Mouse (Mus musculus): ENCODE data around the gene Anapc13.

Anapc13 gene

GRCm38 (mm10) chr9:102625983-102626838 lies at the start of gene Anapc13, which contains the start of gene Cep63:
Gene Anapc13, plus strand, starts transcription at chr9:102626296.
Gene Cep63, minus strand, starts transcription at chr9:102626534.
- DNase-seq (ENCODE audit: low spot score in 2 of 2) = peak; percentile 97 to 98

- DNase-seq (ENCODE audit: low spot score in 2 of 2) = no peak
These were observed 48.6 kb upstream of the Anapc13 start for GRCm38 (mm10) chr9:102577480-102577879.

DNA sequence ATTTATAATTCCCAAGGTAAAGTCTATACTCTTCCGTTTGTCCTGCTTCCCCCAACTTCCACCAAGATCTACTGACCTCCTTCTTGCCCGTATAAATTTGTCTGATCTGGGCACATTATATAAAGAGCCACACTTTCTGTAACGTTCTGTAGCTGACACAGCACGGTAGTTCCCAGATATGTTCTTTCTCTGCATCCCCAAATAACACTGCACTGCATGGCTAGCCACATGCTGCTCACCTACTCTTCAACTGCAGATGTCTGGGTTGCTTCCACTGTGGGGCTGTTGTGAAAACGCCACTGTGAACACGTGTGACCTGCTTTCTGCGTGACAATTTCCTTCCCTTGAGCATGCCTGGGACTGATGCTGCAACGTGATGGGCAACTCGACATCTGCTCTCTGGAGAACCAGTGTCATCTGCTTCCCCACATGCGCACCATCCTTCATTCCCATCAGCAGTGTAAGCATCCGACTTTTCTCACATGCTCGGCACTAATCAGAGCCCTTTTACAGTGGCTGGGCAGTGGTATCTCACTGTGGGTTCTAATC lies 44.1 kb upstream of the Anapc13 start:
- peak; percentile 12 to 19 for DNase-seq (ENCODE audit: low spot score in 2 of 2)

DNA sequence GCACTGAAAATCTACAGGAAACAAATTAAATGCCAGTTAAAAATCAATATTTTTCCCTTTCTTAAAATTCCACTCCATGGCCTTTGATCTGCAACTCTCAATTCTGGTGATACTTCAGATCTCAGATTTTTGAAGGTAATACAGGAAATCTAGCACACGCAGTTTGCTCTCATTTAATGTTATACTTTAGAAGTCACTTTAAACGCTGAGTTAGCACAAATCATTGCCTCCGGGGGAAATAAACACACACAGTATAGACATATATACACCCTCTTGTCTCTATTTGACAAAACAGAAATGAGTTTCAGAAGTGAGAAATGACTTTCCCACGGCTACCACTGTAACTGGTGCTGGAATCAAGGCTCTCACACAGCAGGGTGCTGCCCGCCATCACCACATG lies 38.7 kb upstream of the Anapc13 start:
- DNase-seq (ENCODE audit: low spot score in 2 of 2) = no peak

DNA sequence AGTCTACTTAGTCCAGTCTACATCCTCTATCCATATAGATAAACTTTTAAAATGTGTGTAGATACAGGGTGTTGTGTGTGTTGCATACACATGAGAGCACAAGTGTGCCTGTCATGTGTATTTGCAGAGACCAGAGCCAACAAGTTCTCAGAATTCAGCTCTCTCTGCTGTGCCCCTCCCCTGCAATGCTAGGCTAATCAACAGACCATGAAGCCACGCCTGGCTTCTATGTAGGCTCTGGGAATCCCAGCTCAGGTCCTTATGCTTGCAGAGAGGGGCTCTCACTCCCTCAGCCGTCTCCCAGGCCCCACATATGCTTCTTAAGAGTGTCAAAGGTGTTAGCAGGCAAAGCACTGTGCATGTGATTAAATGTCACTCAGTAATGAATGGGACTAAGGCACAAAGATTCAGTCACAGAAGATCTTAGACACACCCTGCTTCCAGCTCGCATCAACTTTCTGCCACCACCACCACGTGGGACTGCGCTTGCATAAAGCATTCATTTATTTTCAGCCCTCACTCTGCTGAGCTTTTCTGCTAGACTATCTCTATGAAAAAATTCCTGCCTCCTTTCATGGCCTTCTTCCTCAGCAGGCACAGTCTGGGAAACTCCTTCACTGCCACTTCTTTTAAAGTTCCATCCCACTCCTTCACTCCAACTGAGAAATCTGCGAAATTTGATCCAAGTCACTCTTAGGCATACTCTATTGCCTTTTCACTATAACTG lies 31.3 kb upstream of the Anapc13 start:
- DNase-seq (ENCODE audit: low spot score in 2 of 2) = peak; percentile 21 to 23

DNA sequence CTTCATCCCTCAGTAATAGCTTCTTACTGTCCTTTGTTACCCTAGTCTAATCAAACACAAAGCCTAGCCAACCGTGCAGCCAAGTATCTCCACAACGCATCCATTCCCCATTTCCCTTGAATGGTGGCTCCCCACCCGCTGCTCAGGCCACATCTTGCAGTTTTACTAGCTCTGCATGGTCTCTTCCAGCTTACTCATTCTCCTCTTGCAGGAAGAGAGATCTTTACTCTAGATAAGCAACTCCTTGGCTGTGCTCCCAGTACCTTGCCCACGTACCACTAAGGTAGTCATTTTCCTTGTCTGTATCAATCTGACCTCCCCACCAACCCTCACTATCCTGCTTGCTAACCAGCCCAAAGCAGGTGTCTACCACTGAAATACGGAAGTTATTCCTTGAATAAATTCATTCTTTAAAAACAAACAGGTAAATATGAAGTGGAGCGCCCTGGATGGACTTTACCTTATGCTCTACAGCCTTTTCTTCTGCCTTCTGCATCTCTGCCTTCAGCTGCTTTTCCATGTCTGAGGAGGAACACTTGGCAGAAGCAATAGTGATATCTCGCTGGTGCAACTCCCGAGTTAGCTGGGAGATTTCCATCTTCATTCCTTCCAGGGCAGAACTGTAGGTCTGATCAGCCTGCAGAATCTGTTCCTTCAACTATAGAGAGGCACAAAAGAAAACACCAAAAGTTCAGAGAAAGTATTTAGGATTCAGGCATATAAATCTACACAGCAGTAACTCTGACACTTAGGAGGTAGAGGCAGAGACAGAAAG lies 30.2 kb upstream of the Anapc13 start:
- DNase-seq (ENCODE audit: low spot score in 2 of 2) = peak in 1 of 2 experiments; percentile 49

GRCm38 (mm10) chr9:102601187-102601586 lies 24.9 kb upstream of the Anapc13 start:
- no peak for DNase-seq (ENCODE audit: low spot score in 2 of 2)

- DNase-seq (ENCODE audit: low spot score in 2 of 2) = no peak
These were observed 24.4 kb upstream of the Anapc13 start for GRCm38 (mm10) chr9:102601666-102602065.

DNA sequence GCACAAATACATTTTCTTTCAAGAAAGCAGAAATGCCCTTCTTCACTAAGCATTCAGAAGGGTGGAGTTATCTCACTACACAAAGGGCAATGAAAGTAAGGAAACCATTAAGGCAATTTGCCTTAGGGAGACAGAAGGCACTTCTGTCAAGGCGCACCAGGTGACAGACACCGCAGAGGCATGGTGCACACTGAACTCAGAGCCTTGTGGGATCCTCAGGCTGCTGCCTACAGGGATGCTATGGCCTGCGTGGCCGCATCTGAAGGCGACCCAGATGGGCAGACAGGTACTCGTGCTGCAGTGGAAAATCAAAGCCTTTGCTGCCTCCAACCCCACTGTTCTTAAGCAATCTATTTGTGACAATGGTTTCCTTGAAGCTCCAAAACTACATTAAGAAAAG lies 20.9 kb upstream of the Anapc13 start:
- DNase-seq (ENCODE audit: low spot score in 2 of 2) = no peak

- no peak for DNase-seq (ENCODE audit: low spot score in 2 of 2)
These were observed 18.6 kb upstream of the Anapc13 start for GRCm38 (mm10) chr9:102607471-102607870.

GRCm38 (mm10) chr9:102609221-102609620 lies 16.9 kb upstream of the Anapc13 start:
- no peak for DNase-seq (ENCODE audit: low spot score in 2 of 2)

DNA sequence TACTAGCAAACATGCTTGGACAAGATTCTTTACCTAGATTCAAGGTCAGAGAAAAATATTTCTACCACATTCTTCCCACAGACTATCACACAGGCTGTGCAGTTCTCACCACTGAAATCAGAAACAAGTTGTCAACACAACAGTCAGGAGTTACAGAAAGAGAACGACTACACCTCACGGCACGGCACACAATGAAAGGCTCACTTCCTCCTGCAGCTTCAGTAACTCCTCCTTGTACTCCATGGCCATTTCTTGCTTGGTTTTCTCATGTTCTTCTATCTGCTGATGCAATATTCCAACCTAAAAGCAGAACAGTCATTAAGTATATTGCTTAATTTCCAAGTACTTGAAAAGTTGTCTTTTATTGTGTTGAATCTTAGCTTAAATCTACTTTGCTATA lies 11.0 kb upstream of the Anapc13 start:
- no peak for DNase-seq (ENCODE audit: low spot score in 2 of 2)

DNA sequence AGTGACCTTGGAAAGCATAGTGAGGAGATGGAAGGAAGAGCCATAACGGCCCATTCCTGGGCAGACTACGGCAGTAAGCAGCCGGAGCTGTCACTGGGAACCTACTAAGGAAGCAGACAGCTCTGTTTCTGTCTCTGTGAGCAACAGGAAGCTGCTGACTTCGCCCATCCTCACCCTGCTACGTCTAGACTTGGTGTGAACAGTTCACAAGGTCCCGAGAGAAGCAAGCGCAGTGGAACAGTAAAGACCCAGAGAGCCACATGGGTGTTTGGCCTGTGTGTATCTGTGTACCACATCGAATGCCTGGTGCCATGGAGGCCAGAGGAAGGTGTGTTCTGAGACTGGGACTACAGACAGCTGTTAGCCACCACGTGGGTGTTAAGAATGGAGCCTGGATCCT lies 9.8 kb upstream of the Anapc13 start:
- DNase-seq (ENCODE audit: low spot score in 2 of 2) = no peak

DNA sequence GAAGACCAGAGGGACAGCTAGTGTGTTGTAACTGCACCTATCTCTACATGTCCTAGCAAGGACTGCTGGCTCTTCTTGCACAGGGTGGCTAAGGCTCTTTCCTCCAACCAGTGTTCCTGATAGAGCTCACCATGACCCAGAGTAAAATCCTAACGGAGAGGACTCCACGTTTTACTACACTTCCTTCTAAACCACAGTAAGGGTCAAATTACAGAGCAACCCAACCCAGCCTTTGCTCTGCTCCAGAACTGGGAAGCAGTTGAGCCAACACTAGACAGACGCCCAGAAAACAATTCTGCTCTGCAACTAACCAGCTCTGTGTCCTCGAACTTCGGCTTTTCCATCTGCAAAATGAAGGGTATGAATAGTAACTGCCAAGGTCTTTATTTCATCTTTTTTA lies 4.7 kb upstream of the Anapc13 start:
- DNase-seq (ENCODE audit: low spot score in 2 of 2) = no peak

DNA sequence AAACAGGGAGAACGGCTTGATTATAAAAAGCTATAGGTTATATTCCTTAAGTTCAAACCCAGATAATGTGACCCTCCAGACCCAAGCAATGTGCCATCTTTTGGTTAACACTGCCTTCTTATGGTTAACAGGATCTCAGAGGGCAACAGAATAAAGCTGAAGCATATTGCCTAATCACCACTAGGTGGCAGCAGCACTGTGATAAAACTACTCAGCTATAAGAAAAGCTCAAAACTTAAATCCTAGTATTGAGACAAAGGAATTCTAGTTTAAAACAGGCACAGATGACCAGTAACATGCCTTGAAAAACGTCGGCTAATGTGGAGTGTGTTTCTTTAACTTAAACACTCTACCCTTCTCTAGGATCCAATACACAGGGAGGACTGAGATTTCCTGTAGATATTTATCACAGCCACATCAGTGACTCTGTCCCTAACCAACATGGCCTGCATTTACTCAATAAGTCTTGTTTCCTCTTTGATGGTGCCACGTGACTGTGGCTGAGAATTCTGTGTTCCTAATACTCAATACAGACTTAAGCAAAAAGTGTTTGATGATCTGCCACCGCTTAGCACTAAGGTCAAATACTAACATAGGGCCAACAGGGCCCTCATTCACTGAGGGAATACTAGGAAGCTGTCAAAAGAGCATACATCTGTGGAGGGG lies 3.8 kb upstream of the Anapc13 start:
- peak; percentile 58 for DNase-seq (ENCODE audit: low spot score in 2 of 2)

GRCm38 (mm10) chr9:102622876-102623275 lies 3.2 kb upstream of the Anapc13 start:
- no peak for DNase-seq (ENCODE audit: low spot score in 2 of 2)

DNA sequence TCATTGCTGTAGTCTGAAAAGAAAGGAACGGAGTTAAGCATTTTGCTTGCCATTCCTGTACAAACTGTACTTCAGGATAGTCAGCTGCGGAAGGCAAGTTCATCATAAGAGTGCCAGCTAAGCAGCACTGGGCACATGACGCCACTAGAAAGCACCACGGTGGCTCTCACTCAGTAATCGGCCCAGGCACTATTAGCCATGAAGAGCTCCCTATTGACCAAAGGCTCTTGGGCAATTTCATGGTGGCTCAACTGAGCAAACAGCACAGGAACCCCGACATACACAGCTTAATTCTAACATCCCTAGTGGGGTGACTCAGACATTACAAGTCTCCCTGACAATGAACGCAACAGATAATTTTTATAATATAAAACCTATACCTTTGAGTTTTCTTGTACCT lies 2.5 kb upstream of the Anapc13 start:
- DNase-seq (ENCODE audit: low spot score in 2 of 2) = no peak

DNA sequence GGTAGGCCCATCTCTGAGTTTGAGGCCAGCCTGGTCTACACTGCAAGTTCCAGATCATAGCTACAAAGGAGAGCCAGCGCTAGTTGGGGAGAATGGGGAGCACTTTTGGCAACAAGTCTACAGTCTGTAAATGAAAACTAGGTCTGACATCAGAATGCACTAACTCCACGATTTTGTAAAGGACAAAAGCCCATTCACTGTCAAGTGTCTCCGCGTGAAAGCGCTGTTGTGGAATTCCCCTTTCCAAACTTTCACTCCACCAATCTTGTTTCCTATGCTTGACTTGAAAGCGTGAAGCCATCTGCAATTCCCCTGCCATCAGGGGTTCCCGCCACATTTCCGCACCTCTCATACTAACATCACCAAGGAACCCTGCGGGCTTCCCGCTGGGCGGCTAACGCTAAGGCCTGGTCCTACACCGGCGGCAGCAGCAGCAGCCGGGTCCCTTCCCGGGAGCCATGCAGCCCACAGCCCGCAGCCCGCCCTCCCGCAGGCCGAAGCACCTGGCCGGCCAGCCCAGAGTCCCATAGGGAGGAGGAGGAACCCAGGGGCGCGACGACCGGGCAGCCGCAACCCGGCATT lies 604 bp upstream of the Anapc13 start:
- peak in 1 of 2 experiments; percentile 63 for DNase-seq (ENCODE audit: low spot score in 2 of 2)

DNA sequence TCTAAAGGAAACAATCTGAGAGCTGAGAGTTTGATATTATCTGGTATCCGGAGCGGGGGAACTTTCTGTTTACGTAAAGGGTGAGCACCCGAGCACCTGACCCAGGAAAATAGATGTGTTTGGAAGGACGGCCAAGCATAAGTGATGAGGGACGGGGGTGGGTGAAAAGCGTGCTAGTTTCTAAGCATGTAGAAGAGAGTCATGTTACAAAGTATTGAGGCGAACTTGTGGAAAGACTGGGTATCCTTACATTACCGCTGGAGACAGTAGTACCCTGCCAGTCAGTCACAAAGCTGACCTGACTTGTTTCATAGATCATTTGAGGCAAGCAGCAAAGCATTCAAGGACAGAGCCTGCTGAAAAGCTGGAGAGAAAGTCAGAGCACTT lies 736 bp downstream of the Anapc13 start:
- no peak for DNase-seq (ENCODE audit: low spot score in 2 of 2)

- no peak for DNase-seq (ENCODE audit: low spot score in 2 of 2)
These were observed 1.3 kb downstream of the Anapc13 start for GRCm38 (mm10) chr9:102627442-102627841.

GRCm38 (mm10) chr9:102629052-102629451 lies 3.0 kb downstream of the Anapc13 start:
- DNase-seq (ENCODE audit: low spot score in 2 of 2) = no peak

All from right cerebral cortex, adult 2 months (tissue).